Mouse (Mus musculus) olfactory bulb, adult 2 months (tissue): Measurements from ENCODE around the gene Spock1.

Experiments
- CTCF ChIP-seq: fragments of 200-500 bp; IDR thresholded peaks from 2 replicates; pipeline ENCODE4 v1.5.1; 2012; ENCODE audit warnings: low read depth, mild to moderate bottlenecking, low read length, moderate library complexity; ENCODE audit not compliant: insufficient read depth
- POLR2A ChIP-seq: fragments of 200-500 bp; IDR thresholded peaks from 2 replicates; pipeline ENCODE4 v1.6.1; 2012; ENCODE audit warnings: mild to moderate bottlenecking, low read depth, low read length, moderate library complexity; ENCODE audit not compliant: insufficient read depth

GRCm38 (mm10) chr13:57603226-57603625 lies 304.9 kb downstream of the Spock1 start:
- TF ChIP-seq CTCF = no peak
- no peak for TF ChIP-seq POLR2A
